Mouse (Mus musculus): Measurements from ENCODE around the gene Ghdc.

DNA sequence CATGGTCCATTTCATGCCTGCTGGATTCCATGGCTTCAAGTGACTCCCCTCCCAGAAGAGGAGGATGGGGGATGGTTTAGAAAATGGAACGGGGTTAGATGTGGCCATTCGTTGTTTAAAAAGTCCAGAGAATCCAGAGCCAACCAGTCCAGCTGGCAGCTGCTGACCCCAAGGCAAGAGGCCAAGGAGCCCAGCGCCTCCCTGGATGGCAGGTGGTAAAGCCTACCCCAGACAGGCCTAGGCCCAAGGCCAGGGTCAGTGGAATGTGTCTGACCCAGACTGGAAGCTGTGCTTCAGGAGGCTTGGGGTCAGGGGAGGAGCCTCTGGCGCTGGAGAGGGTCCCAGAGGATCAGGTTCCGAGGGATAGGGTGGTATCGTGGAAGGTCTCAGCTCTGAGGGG is 29.4 kb downstream of the Ghdc start:
- TF ChIP-seq CTCF (IDR thresholded peaks at IDR 0.05; ENCODE audit: extremely low read depth, insufficient read length, insufficient replicate concordance, low read depth, low read length): no peak
- TF ChIP-seq POLR2A (IDR thresholded peaks at IDR 0.05; ENCODE audit: low read depth, low read length): no peak

All from small intestine, adult 2 months (tissue).